ENCODE assay signal across 9 mouse cellular contexts in the genomic region with DNA sequence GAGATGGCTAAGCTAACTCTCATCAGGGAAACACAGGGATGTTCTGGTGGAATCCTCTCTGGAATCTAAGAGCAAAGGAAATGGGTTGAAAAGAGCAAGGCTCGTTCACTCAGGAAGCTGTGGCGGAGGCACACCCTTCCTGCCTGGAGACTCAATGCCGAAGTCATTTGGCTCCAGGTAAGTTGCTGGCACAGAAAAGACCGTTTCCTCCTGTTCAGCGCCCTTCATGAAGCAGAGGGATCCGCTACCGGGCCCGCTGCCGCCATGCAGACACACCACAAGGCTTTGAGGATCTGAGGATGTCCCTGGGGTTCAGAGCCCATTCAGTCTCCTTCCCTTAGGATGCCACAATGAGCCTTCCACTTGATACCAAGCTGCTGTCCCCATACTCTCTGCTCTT. TPM values are rescaled to one million over a fixed set of nuclear protein-coding genes. Genes with fewer than 3 reads are reported as not detected.
A peak's percentile ranks its signal among the peaks of the same experiment; 100 is the strongest.
DNase-seq lines count a peak whose midpoint lies in the region; ATAC-seq and TF ChIP-seq lines count a peak whose summit lies in the region.
"Had no signal": no experiment of that assay in that cellular context is flagged by ENCODE, and none has a peak within 500 bp of the region (broad histone marks: within the 10 kb centered on the region; RNA-seq: fewer than 3 reads in every experiment).

No protein-coding gene starts in this region.

- no peaks in the 10 kb centered on the region for H3K79me2 ChIP-seq in myocyte (ENCODE audit: control insufficient read depth, insufficient read depth)

- H3K4me2 ChIP-seq in kidney, embryonic 14.5 days (replicated peaks; ENCODE audit: low read depth, low read length) = no peak overlapping the region
- peak overlapping the region; percentile 21 for H3K4me2 ChIP-seq in myocyte (ENCODE audit: low read depth)
- H3K4me2 ChIP-seq in hindbrain, embryonic 13.5 days = no peak overlapping the region
- H3K4me2 ChIP-seq: liver, embryonic 15.5 days had no signal

- 84% methylated on average over 9 of the region's 9 CpGs for WGBS in kidney, embryonic 14.5 days
- WGBS in hindbrain, embryonic 13.5 days = 91% methylated on average over 9 of the region's 9 CpGs

- peak; percentile 13 to 15 for DNase-seq in heart, postnatal 14 days
- no peak for DNase-seq in heart, postnatal 25 days (ENCODE audit: low spot score)
- peak; percentile 31 for DNase-seq in cerebellum, adult 9-10 months
- DNase-seq in right cerebral cortex, postnatal 36 days (ENCODE audit: low spot score in 2 of 2) = no peak

- TF ChIP-seq POLR2A in myocyte (IDR thresholded peaks at IDR 0.05; ENCODE audit: insufficient read length, low read depth) = no peak

- intact Hi-C loops in heart, postnatal 14 days (cut with DNase I) = loop anchor here (5.0 kb wide), 1 partner anchor 45 kb away; a partner anchor contains a TSS
- intact Hi-C loops in heart, postnatal 25 days (cut with DNase I) = no loop called here

- no peak for ATAC-seq in kidney, embryonic 14.5 days (ENCODE audit: low FRiP score, low TSS enrichment)
- no peak for ATAC-seq in hindbrain, embryonic 13.5 days (ENCODE audit: low FRiP score)
- ATAC-seq: hindbrain, embryonic 16.5 days had no signal

- H3K4me3 ChIP-seq in kidney, embryonic 14.5 days (ENCODE audit: low read length) = no peak overlapping the region
- H3K4me3 ChIP-seq in myocyte = no peak overlapping the region
- no peak overlapping the region for H3K4me3 ChIP-seq in hindbrain, embryonic 13.5 days
- H3K4me3 ChIP-seq: liver, embryonic 15.5 days had no signal

- H3K27ac ChIP-seq in kidney, embryonic 14.5 days (ENCODE audit: low read depth, low read length) = peak overlapping the region; percentile 31; the same call in 1 of the 2 replicates
- no peak overlapping the region for H3K27ac ChIP-seq in hindbrain, embryonic 13.5 days
- H3K27ac ChIP-seq: liver, embryonic 15.5 days had no signal

- peaks cover 17% of the 10 kb centered on the region; the same call in 1 of the 2 replicates for H3K4me1 ChIP-seq in kidney, embryonic 14.5 days (ENCODE audit: control insufficient read depth, insufficient read depth, low read length)
- H3K4me1 ChIP-seq in hindbrain, embryonic 13.5 days (replicated peaks) = 0 out of 2 replicates have a peak, but pooled peaks cover 3% of the 10 kb centered on the region
- H3K4me1 ChIP-seq: liver, embryonic 15.5 days had no signal

- H3K9ac ChIP-seq in kidney, embryonic 14.5 days (ENCODE audit: low read depth, low read length) = no peak overlapping the region
- H3K9ac ChIP-seq in hindbrain, embryonic 13.5 days = no peak overlapping the region
- H3K9ac ChIP-seq: liver, embryonic 15.5 days had no signal

- no peaks in the 10 kb centered on the region for H3K36me3 ChIP-seq in kidney, embryonic 14.5 days (ENCODE audit: control insufficient read depth, insufficient read depth, low read length)
- no peaks in the 10 kb centered on the region for H3K36me3 ChIP-seq in myocyte (ENCODE audit: control insufficient read depth, insufficient read depth)
- H3K36me3 ChIP-seq in hindbrain, embryonic 13.5 days = no peaks in the 10 kb centered on the region
- H3K36me3 ChIP-seq: liver, embryonic 15.5 days had no signal

- H3K9me3 ChIP-seq in kidney, embryonic 14.5 days (ENCODE audit: control insufficient read depth, low read length) = no peaks in the 10 kb centered on the region
- H3K9me3 ChIP-seq in hindbrain, embryonic 13.5 days = no peaks in the 10 kb centered on the region
- H3K9me3 ChIP-seq: liver, embryonic 15.5 days had no signal

- H3ac ChIP-seq in myocyte (ENCODE audit: control insufficient read depth, insufficient read length) = no peak overlapping the region

- H3K27me3 ChIP-seq in kidney, embryonic 14.5 days (ENCODE audit: control insufficient read depth, insufficient read depth, low read length) = no peaks in the 10 kb centered on the region
- no peaks in the 10 kb centered on the region for H3K27me3 ChIP-seq in myocyte (ENCODE audit: control insufficient read depth, insufficient read depth, insufficient read length)
- H3K27me3 ChIP-seq in hindbrain, embryonic 13.5 days = no peaks in the 10 kb centered on the region
- H3K27me3 ChIP-seq: liver, embryonic 15.5 days had no signal

TF ChIP-seq in myocyte, 11 proteins besides CTCF, POLR2A, EP300 and RAD21:
- TF ChIP-seq USF1 (IDR thresholded peaks at IDR 0.05; ENCODE audit: low read depth) (no peak), MYOG (IDR thresholded peaks at IDR 0.05; ENCODE audit: control insufficient read depth in 1 of 3, insufficient read depth in 1 of 3, insufficient read length in 2 of 3, low read depth in 2 of 3) (no peak)

RNA-seq across cellular contexts. Expression of a gene that starts 37.3 kb away (rescaled TPM):
- total RNA-seq in heart, postnatal 14 days (2021) = 10 to 100 TPM; 44.2 to 47.3 TPM
- 10 to 100 TPM; 38.8 to 46.8 TPM for total RNA-seq in heart, postnatal 25 days (2021)
- 150 and 193 TPM in 2 replicates for polyA plus RNA-seq in kidney, embryonic 14.5 days (2014; fragmentation: Nextera tagmentation; extraction: Ambion mirVana)
- 49.1 TPM for polyA plus RNA-seq in myocyte (2012; fragmentation: generic; extraction: Trizol)
- polyA plus RNA-seq in hindbrain, embryonic 13.5 days (2015; fragmentation: Nextera tagmentation; extraction: Ambion mirVana) = 224 and 236 TPM in 2 replicates

RNA-seq across cellular contexts. Expression of a gene that starts 37.4 kb away (rescaled TPM):
- 1 to 10 TPM; 4.0 to 4.8 TPM for total RNA-seq in heart, postnatal 14 days (2021)
- total RNA-seq in heart, postnatal 25 days (2021) = 1 to 10 TPM; 4.2 to 4.8 TPM
- 39.3 and 46.1 TPM in 2 replicates for polyA plus RNA-seq in kidney, embryonic 14.5 days (2014; fragmentation: Nextera tagmentation; extraction: Ambion mirVana)
- 14.8 TPM for polyA plus RNA-seq in myocyte (2012; fragmentation: generic; extraction: Trizol)
- polyA plus RNA-seq in hindbrain, embryonic 13.5 days (2015; fragmentation: Nextera tagmentation; extraction: Ambion mirVana) = 36.8 and 37.0 TPM in 2 replicates

RNA-seq across cellular contexts. Expression of a gene that starts 44.8 kb away (rescaled TPM):
- 10 to 100 TPM; 30.3 to 32.8 TPM for total RNA-seq in heart, postnatal 14 days (2021)
- total RNA-seq in heart, postnatal 25 days (2021) = 10 to 100 TPM; 27.6 to 34.0 TPM
- 17.5 and 24.5 TPM in 2 replicates for polyA plus RNA-seq in kidney, embryonic 14.5 days (2014; fragmentation: Nextera tagmentation; extraction: Ambion mirVana)
- 14.0 TPM for polyA plus RNA-seq in myocyte (2012; fragmentation: generic; extraction: Trizol)
- 13.0 and 13.3 TPM in 2 replicates for polyA plus RNA-seq in hindbrain, embryonic 13.5 days (2015; fragmentation: Nextera tagmentation; extraction: Ambion mirVana)

Comparison
In these comparisons a context has a peak if more than half of its experiments do, and no peak if none do; other contexts are left out.
1. DNase-seq: peak in heart, postnatal 14 days (2 of 2) and cerebellum, adult 9-10 months (single experiment); none in heart, postnatal 25 days (single experiment) and right cerebral cortex, postnatal 36 days (0 of 2).